15 mouse cellular contexts compared by ENCODE assay signal in the genomic region with DNA sequence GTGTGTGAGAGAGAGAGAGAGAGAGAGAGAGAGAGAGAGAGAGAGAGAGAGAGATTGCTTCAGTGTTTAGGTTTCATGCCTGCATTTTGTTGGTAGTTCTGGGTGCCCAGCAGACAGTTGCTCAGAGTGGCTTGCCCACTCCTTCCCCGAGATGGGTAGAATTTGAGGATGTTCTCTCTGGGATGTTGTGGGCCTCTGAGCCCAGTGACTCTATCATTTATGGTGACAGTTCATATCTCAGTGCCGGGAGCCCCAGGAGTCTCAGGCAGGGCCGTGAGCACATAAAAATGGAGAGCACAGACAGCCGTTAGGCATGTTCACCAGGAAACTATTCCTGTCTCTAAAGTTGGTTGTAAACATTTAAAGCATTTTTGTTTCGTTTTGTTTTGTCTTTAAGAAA. TPM values are rescaled to one million over a fixed set of nuclear protein-coding genes. Genes with fewer than 3 reads are reported as not detected.
DNase-seq lines count a peak whose midpoint lies in the region; ATAC-seq lines count a peak whose summit lies in the region.
"Had no signal": no experiment of that assay in that cellular context is flagged by ENCODE, and none has a peak within 500 bp of the region (broad histone marks: within the 10 kb centered on the region; RNA-seq: fewer than 3 reads in every experiment).

No protein-coding gene starts in this region.

- peak overlapping the region; percentile 35; the same call in 1 of the 2 replicates for H3K9ac ChIP-seq in liver, embryonic 16.5 days (ENCODE audit: low read depth, low read length)
- H3K9ac ChIP-seq: forebrain, embryonic 15.5 days had no signal

- no peak overlapping the region for H3K4me3 ChIP-seq in heart, embryonic 10.5 days
- H3K4me3 ChIP-seq in liver, embryonic 16.5 days (ENCODE audit: low read depth, low read length): peak overlapping the region; percentile 45
- no peak overlapping the region for H3K4me3 ChIP-seq in forebrain, embryonic 10.5 days
- H3K4me3 ChIP-seq: forebrain, embryonic 15.5 days had no signal

- H3K27me3 ChIP-seq in heart, embryonic 10.5 days (ENCODE audit: insufficient read depth, poor library complexity, severe bottlenecking): no peaks in the 10 kb centered on the region
- no peaks in the 10 kb centered on the region for H3K27me3 ChIP-seq in liver, embryonic 16.5 days (ENCODE audit: control insufficient read depth, insufficient read depth, low read depth, low read length)
- H3K27me3 ChIP-seq in forebrain, embryonic 10.5 days (ENCODE audit: poor library complexity, severe bottlenecking): no peaks in the 10 kb centered on the region
- H3K27me3 ChIP-seq: forebrain, embryonic 15.5 days; Patski had no signal

- H3K4me1 ChIP-seq in heart, embryonic 10.5 days: peaks cover 38% of the 10 kb centered on the region
- peaks cover 30% of the 10 kb centered on the region for H3K4me1 ChIP-seq in liver, embryonic 16.5 days (ENCODE audit: control insufficient read depth, low read depth, low read length)
- H3K4me1 ChIP-seq in forebrain, embryonic 10.5 days: peaks cover 12% of the 10 kb centered on the region
- H3K4me1 ChIP-seq: forebrain, embryonic 15.5 days had no signal

- H3K9me3 ChIP-seq in heart, embryonic 10.5 days: no peaks in the 10 kb centered on the region
- H3K9me3 ChIP-seq in liver, embryonic 16.5 days (replicated peaks; ENCODE audit: control insufficient read depth, low read length): no peaks in the 10 kb centered on the region
- no peaks in the 10 kb centered on the region for H3K9me3 ChIP-seq in forebrain, embryonic 10.5 days
- H3K9me3 ChIP-seq: forebrain, embryonic 15.5 days had no signal

- peak; percentile 27 for ATAC-seq in inflammation-experienced regulatory T-cells, adult 6 months
- no peak for ATAC-seq in liver, embryonic 16.5 days (ENCODE audit: low read depth)
- ATAC-seq: forebrain, embryonic 15.5 days had no signal

- H3K36me3 ChIP-seq in heart, embryonic 10.5 days: no peaks in the 10 kb centered on the region
- no peaks in the 10 kb centered on the region for H3K36me3 ChIP-seq in liver, embryonic 16.5 days (ENCODE audit: control insufficient read depth, insufficient read depth)
- no peaks in the 10 kb centered on the region for H3K36me3 ChIP-seq in forebrain, embryonic 10.5 days (replicated peaks)
- H3K36me3 ChIP-seq: forebrain, embryonic 15.5 days had no signal

- DNase-seq in heart, embryonic 10.5 days (ENCODE audit: low spot score): no peak
- no peak for DNase-seq in heart, adult 8-10 months (ENCODE audit: low spot score)
- peak; percentile 32 for DNase-seq in 416B (ENCODE audit: low read depth)
- DNase-seq in kidney, adult 18-20 months: no peak
- DNase-seq in right cerebral cortex, postnatal 36 days (ENCODE audit: low spot score in 2 of 2): no peak
- DNase-seq in forebrain, embryonic 10.5 days (ENCODE audit: extremely low spot score, low spot score): no peak
- DNase-seq: cerebellum, adult 9-10 months; gastrocnemius, postnatal 25 days; heart, postnatal 14 days; kidney, adult 11 months had no signal

- peak overlapping the region; percentile 37; the same call in 1 of the 2 replicates for H3K27ac ChIP-seq in heart, embryonic 10.5 days
- peak overlapping the region; percentile 57 for H3K27ac ChIP-seq in liver, embryonic 16.5 days (ENCODE audit: low read length)
- H3K27ac ChIP-seq in forebrain, embryonic 10.5 days: no peak overlapping the region
- H3K27ac ChIP-seq: forebrain, embryonic 15.5 days had no signal

- peak overlapping the region; percentile 25 for H3K4me2 ChIP-seq in liver, embryonic 16.5 days (ENCODE audit: low read depth, low read length)
- H3K4me2 ChIP-seq: forebrain, embryonic 15.5 days had no signal

- 51% methylated on average over 5 of the region's 5 CpGs for WGBS in heart, embryonic 10.5 days
- 16% methylated on average over 5 of the region's 5 CpGs for WGBS in liver, embryonic 16.5 days (ENCODE audit: insufficient replicate concordance)
- WGBS in forebrain, embryonic 10.5 days: 75% methylated on average over 5 of the region's 5 CpGs

RNA-seq across cellular contexts. Expression of a gene that starts 1.2 kb away (rescaled TPM):
- 1.1 and 4.1 TPM in 2 replicates for polyA plus RNA-seq in heart, embryonic 10.5 days (2016; fragmentation: Nextera tagmentation; extraction: Ambion mirVana)
- 1 to 10 TPM in 1 of 4 experiments, under 1 TPM in 2, not detected in 1; 0.38 to 1.5 (median 0.90) TPM for total RNA-seq in heart, adult 8-10 months (2022)
- 100 to 1,000 TPM in 1 of 3 experiments, 10 to 100 TPM in 2; 13.4 to 184 (median 82.2) TPM for polyA plus RNA-seq in inflammation-experienced regulatory T-cells, adult 6 months (2017; shearing (Covaris generic))
- 27.6 and 28.4 TPM in 2 replicates for polyA plus RNA-seq in liver, embryonic 16.5 days (2015; fragmentation: Nextera tagmentation; extraction: Ambion mirVana)
- 0.67 TPM in 1 of 2 replicates, not detected in the other for polyA plus RNA-seq in forebrain, embryonic 10.5 days (2016; fragmentation: Nextera tagmentation; extraction: Ambion mirVana)
- total RNA-seq: left cerebral cortex, postnatal 36 days had no signal
